Mouse (Mus musculus) heart, embryonic 14.5 days (tissue): Measurements from ENCODE around the gene Cfap44. TPM values are rescaled to one million over a fixed set of nuclear protein-coding genes. Genes with fewer than 3 reads are reported as not detected.
"Not testable (repeated sequence)": the region's sequence is repeated elsewhere in the genome, so short reads cannot be mapped to it uniquely, and the experiment has no call there.

Experiments
- ATAC-seq: fragments of 200-750 bp; cut with Nextera tagmentation; 2 replicates; pipeline ENCODE4 v1.8.0; 2017; ENCODE audit warnings: low read depth, moderate TSS enrichment; ENCODE audit not compliant: insufficient number of reproducible peaks, insufficient read depth, low FRiP score
- H3K27ac ChIP-seq, 2 experiments: fragments of 200-500 bp in 1 of 2; fragments of 300-500 bp in 1 of 2; sonication (generic) in 1 of 2; replicated peaks in 1 of 2; 2 replicates each; pipeline ENCODE4 v1.5.1; 2012 to 2014; ENCODE audit warnings: low read depth in 2 of 2, low read length in 2 of 2, control low read depth in 1 of 2, mild to moderate bottlenecking in 1 of 2, mixed read lengths in 1 of 2; ENCODE audit not compliant: control insufficient read depth in 1 of 2, insufficient read depth in 1 of 2
- H3K27me3 ChIP-seq: fragments of 300-500 bp; sonication (generic); 2 replicates; pipeline ENCODE4 v1.6.1; 2014; ENCODE audit warnings: mild to moderate bottlenecking, low read length, control low read depth; ENCODE audit not compliant: control insufficient read depth, insufficient read depth
- H3K36me3 ChIP-seq: fragments of 300-500 bp; sonication (generic); 2 replicates; pipeline ENCODE4 v1.6.1; 2014; ENCODE audit warnings: mild to moderate bottlenecking, control low read depth, low read length, mixed read lengths; ENCODE audit not compliant: control insufficient read depth, insufficient read depth
- H3K4me1 ChIP-seq, 2 experiments: fragments of 200-500 bp in 1 of 2; fragments of 300-500 bp in 1 of 2; sonication (generic) in 1 of 2; 2 replicates each; pipeline ENCODE4 v1.6.1; 2012 to 2014; ENCODE audit warnings: low read length in 2 of 2, control low read depth in 1 of 2, mixed read lengths in 1 of 2; ENCODE audit not compliant: control insufficient read depth in 2 of 2, insufficient read depth in 2 of 2
- H3K4me2 ChIP-seq: fragments of 300-500 bp; sonication (generic); 2 replicates; pipeline ENCODE4 v1.6.1; 2014; ENCODE audit warnings: mild to moderate bottlenecking, low read length
- H3K4me3 ChIP-seq, 2 experiments: fragments of 200-500 bp in 1 of 2; fragments of 300-500 bp in 1 of 2; sonication (generic) in 1 of 2; 2 replicates each; pipeline ENCODE4 v1.5.1; 2012 to 2014; ENCODE audit warnings: low read length in 2 of 2, mild to moderate bottlenecking in 2 of 2, control low read depth in 1 of 2, low read depth in 1 of 2, moderate library complexity in 1 of 2; ENCODE audit not compliant: control insufficient read depth in 1 of 2, insufficient read depth in 1 of 2
- H3K9ac ChIP-seq: fragments of 300-500 bp; sonication (generic); 2 replicates; pipeline ENCODE4 v1.6.1; 2014; ENCODE audit warnings: mild to moderate bottlenecking, low read length
- H3K9me3 ChIP-seq: fragments of 300-500 bp; sonication (generic); 2 replicates; pipeline ENCODE4 v1.6.1; 2016; ENCODE audit warnings: low read length, control low read depth; ENCODE audit not compliant: control insufficient read depth
- WGBS: fragments of 180-500 bp; shearing (Covaris S2); extraction: QIAGEN DNeasy Blood & Tissue Kit; methylation state at CpG from one replicate; pipeline ENCODE4 v1.1.7; 2014; 5-methylcytosine and 5-hydroxymethylcytosine counted together
- polyA plus RNA-seq: library from polyadenylated mRNA; unstranded; fragments of >200 nt; fragmentation: Nextera tagmentation; extraction: Ambion mirVana; gene quantifications from 2 replicates; pipeline ENCODE4 v1.2.1, GENCODE M21; 2014

Cfap44 gene
- polyA plus RNA-seq, 1 experiment from 2014 or later = 0.18 TPM

DNA sequence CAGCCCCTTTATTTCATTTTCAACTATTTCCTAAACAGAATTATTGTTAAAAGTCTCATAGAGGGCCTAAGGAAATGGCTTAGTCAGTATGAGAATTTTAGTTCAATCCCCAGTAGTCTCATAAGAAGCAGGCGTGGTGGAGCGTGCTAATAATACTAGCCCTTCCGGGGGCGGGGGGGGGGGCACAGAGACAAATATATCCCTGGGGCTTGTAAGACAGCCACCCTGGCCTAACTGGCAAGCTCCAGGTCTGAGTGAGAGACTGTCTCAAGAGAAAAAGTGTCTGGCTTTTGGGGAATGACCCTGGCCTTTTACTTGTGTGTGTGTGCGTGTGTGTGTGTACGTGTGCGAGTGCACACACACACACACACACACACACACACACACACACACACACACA is 40.3 kb downstream of the Cfap44 start:
- Histone ChIP-seq H3K4me1 (no peaks in the 10 kb centered on the region), H3K9me3 (no peaks in the 10 kb centered on the region), H3K9ac (no peak overlapping the region), H3K27me3 (no peaks in the 10 kb centered on the region), H3K4me3 (no peak overlapping the region), H3K36me3 (no peaks in the 10 kb centered on the region), H3K27ac (no peak overlapping the region), H3K4me2 (no peak overlapping the region)
- ATAC-seq = no peak
- WGBS = 68% methylated on average over 7 of the region's 7 CpGs

- Histone ChIP-seq H3K27ac (no peak overlapping the region), H3K4me2 (no peak overlapping the region), H3K36me3 (no peaks in the 10 kb centered on the region), H3K4me1 (no peaks in the 10 kb centered on the region), H3K27me3 (no peaks in the 10 kb centered on the region), H3K4me3 (no peak overlapping the region), H3K9ac (no peak overlapping the region), H3K9me3 (no peaks in the 10 kb centered on the region)
- ATAC-seq = no peak
- WGBS = 70% methylated on average over 4 of the region's 4 CpGs
Observed at GRCm38 (mm10) chr16:44435481-44435880, 40.9 kb downstream of the Cfap44 start.

GRCm38 (mm10) chr16:44441913-44442312 is 47.3 kb downstream of the Cfap44 start:
- not testable (repeated sequence) for ATAC-seq, H3K27ac ChIP-seq, H3K4me3 ChIP-seq, H3K36me3 ChIP-seq, H3K27me3 ChIP-seq, H3K4me2 ChIP-seq, H3K9me3 ChIP-seq, H3K9ac ChIP-seq, H3K4me1 ChIP-seq
- 91% methylated on average over 15 of the region's 15 CpGs for WGBS

DNA sequence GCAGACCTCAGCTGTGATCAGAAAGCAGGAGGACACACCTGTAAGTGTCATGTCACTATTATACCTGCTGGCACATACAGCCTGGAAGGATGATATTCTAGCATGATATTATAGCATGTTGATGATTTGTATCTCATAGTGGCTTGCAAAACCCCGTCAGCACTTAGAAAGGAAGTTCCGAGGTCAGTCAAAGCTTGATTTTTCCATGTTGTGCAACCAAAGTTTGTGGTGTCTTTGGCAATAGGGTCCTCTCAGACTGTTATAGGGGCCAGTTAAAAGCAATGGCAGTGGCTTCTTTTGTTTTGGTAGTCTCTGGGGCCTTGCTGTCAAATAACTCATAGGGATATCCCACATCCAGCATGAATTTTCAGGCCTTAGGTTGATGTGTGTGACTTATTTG is 63.3 kb downstream of the Cfap44 start:
- no peak for ATAC-seq
- 82% methylated on average over 2 of the region's 2 CpGs for WGBS

DNA sequence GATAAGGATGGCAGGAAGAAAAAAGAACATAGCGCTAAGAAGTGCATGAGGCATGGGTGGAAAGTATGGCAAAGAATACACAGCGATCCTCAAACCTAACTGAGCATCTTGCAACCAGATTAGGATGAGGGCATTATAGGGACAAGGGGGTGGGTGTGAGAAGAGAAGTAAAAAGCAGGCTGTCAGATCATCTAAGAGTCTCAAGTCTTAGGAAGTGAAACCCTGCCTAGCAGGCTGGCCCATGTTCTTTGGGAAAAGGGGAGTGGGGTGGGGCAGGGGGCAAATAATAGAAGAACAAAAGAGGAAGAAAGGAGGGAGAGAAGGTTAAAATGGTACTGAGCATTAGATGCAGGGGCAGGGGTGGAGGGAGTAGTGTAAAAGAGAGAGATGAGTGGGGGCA is 64.2 kb downstream of the Cfap44 start:
- no peak overlapping the region for H3K27ac ChIP-seq
- no peak for ATAC-seq

More for the DNA sequence above, 63.3 kb downstream of the Cfap44 start:
- Histone ChIP-seq H3K4me3 (no peak overlapping the region), H3K36me3 (no peaks in the 10 kb centered on the region), H3K27ac (no peak overlapping the region), H3K9ac (no peak overlapping the region), H3K27me3 (no peaks in the 10 kb centered on the region), H3K4me1 (no peaks in the 10 kb centered on the region), H3K9me3 (no peaks in the 10 kb centered on the region), H3K4me2 (no peak overlapping the region)

DNA sequence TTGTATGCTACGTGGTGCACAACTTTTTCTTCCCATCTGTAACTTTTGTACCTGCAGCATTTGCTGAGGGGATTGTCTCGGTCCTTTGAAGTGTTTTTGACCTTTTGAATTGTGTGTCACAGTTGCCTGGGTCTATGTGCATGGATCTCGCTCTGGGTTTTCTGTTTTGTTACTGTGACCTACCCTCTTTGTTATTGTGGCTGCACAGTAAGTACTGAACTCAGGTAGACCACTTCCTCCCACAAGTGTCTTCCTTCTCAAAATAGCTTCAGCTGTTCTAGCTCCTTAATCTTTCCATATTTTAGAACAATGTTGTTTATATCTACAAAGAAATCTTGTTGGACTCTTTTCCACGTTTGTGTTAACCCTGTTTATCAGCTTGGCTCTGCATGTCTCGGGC is 66.3 kb downstream of the Cfap44 start:
- no peaks in the 10 kb centered on the region for H3K36me3 ChIP-seq
- WGBS = 70% methylated on average over 5 of the region's 5 CpGs
- no peak for ATAC-seq
- H3K9me3 ChIP-seq = no peaks in the 10 kb centered on the region
- no peak overlapping the region for H3K4me3 ChIP-seq
- no peak overlapping the region for H3K27ac ChIP-seq
- no peaks in the 10 kb centered on the region for H3K27me3 ChIP-seq
- H3K4me1 ChIP-seq = peaks cover 0 to 2% of the 10 kb centered on the region in 2 experiments; a peak in 1 of 4 replicates
- H3K4me2 ChIP-seq = no peak overlapping the region
- no peak overlapping the region for H3K9ac ChIP-seq

More for the DNA sequence above, 64.2 kb downstream of the Cfap44 start:
- no peaks in the 10 kb centered on the region for H3K27me3 ChIP-seq
- peaks cover 0 to 2% of the 10 kb centered on the region in 2 experiments; a peak in 1 of 4 replicates for H3K4me1 ChIP-seq
- no peaks in the 10 kb centered on the region for H3K9me3 ChIP-seq
- no peaks in the 10 kb centered on the region for H3K36me3 ChIP-seq
- H3K4me2 ChIP-seq = no peak overlapping the region
- H3K4me3 ChIP-seq = no peak overlapping the region
- 88% methylated on average over 2 of the region's 2 CpGs for WGBS
- H3K9ac ChIP-seq = no peak overlapping the region

GRCm38 (mm10) chr16:44475281-44475680 is 80.7 kb downstream of the Cfap44 start:
- no peak overlapping the region for H3K9ac ChIP-seq
- ATAC-seq = no peak
- WGBS = 76% methylated on average over 14 of the region's 14 CpGs
- no peaks in the 10 kb centered on the region for H3K36me3 ChIP-seq
- H3K27ac ChIP-seq = no peak overlapping the region
- no peak overlapping the region for H3K4me2 ChIP-seq
- H3K9me3 ChIP-seq = no peaks in the 10 kb centered on the region
- H3K27me3 ChIP-seq = no peaks in the 10 kb centered on the region
- H3K4me1 ChIP-seq = no peaks in the 10 kb centered on the region
- H3K4me3 ChIP-seq = no peak overlapping the region

DNA sequence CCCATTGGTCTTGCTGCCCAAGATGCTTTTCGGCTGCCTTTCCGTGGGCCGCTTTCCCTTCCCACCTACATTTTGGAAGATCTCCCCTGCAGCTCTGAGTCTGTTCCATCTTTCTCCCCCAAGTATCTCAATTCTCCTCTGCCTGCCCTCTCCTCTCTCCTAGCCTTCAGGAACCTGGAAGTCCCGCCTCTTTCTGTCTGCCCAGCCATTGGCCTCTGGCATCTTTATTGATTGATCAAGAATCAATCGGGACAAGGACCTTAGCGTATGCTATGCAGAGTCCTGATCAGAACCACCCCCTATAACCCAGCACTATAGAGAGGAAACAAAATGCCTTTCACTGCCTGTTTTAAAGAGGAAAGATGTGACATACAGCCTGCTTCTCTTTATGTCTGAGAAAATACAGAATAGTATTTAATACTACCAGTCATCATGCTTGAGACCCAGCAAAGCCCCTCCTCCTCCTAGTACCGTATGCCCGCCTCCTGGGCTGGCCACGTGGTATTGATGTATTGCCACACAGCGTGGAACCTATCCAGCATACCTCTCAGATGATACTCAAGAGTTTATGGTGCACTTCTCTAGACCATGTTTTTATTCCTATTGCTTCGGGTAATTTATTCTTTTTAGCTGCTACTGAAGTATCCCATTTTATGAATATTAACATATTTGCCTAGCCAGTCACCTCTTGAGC is 81.2 kb downstream of the Cfap44 start:
- Histone ChIP-seq H3K36me3 (no peaks in the 10 kb centered on the region), H3K9ac (no peak overlapping the region), H3K27me3 (no peaks in the 10 kb centered on the region), H3K4me1 (0 out of 4 replicates have a peak, but pooled peaks cover 0 to 3% of the 10 kb centered on the region in 2 experiments), H3K4me3 (no peak overlapping the region), H3K9me3 (no peaks in the 10 kb centered on the region), H3K4me2 (no peak overlapping the region), H3K27ac (no peak overlapping the region)
- ATAC-seq = no peak
- 80% methylated on average over 11 of the region's 11 CpGs for WGBS
